Mouse (Mus musculus) spleen, postnatal 36 days (tissue): ENCODE results near the gene Gtf2f2.
"Not testable (repeated sequence)": the region's sequence is repeated elsewhere in the genome, so short reads cannot be mapped to it uniquely, and the experiment has no call there.

ENCODE experiments used
- DNase-seq, 2 experiments: peaks; one replicate each; pipeline ENCODE4 v3.0.0; 2022; ENCODE audit warnings: low spot score in 2 of 2, mixed read lengths in 1 of 2

The Gtf2f2 gene

GRCm38 (mm10) chr14:75923314-75924052 is 87.2 kb downstream of the Gtf2f2 start:
- DNase-seq, result no peak

GRCm38 (mm10) chr14:75912665-75913064 is 98.0 kb downstream of the Gtf2f2 start:
- DNase-seq, result no peak

GRCm38 (mm10) chr14:75911968-75912367 is 98.7 kb downstream of the Gtf2f2 start:
- DNase-seq, result no peak

- no peak for DNase-seq
These were observed 103.7 kb downstream of the Gtf2f2 start for GRCm38 (mm10) chr14:75906931-75907330.

- no peak for DNase-seq
These were observed 105.7 kb downstream of the Gtf2f2 start for GRCm38 (mm10) chr14:75904972-75905371.

- no peak for DNase-seq
These were observed 107.5 kb downstream of the Gtf2f2 start for GRCm38 (mm10) chr14:75903131-75903530.

GRCm38 (mm10) chr14:75902013-75902412 is 108.7 kb downstream of the Gtf2f2 start:
- no peak for DNase-seq

- DNase-seq, result no peak
These were observed 109.7 kb downstream of the Gtf2f2 start for GRCm38 (mm10) chr14:75900793-75901499.

GRCm38 (mm10) chr14:75899566-75899965 is 111.1 kb downstream of the Gtf2f2 start:
- DNase-seq, result peak; percentile 51 to 58

GRCm38 (mm10) chr14:75892118-75892517 is 118.5 kb downstream of the Gtf2f2 start:
- DNase-seq, result no peak

- no peak for DNase-seq
These were observed 126.8 kb downstream of the Gtf2f2 start for GRCm38 (mm10) chr14:75883873-75884272.

GRCm38 (mm10) chr14:75883330-75883729 is 127.3 kb downstream of the Gtf2f2 start:
- DNase-seq, result no peak

GRCm38 (mm10) chr14:75881856-75882255 is 128.8 kb downstream of the Gtf2f2 start:
- no peak for DNase-seq

- no peak for DNase-seq
These were observed 131.7 kb downstream of the Gtf2f2 start for GRCm38 (mm10) chr14:75878980-75879379.

GRCm38 (mm10) chr14:75877297-75877696 is 133.4 kb downstream of the Gtf2f2 start:
- no peak for DNase-seq

GRCm38 (mm10) chr14:75876320-75877043 is 134.2 kb downstream of the Gtf2f2 start:
- DNase-seq, result peak; percentile 34 to 48

- no peak for DNase-seq
These were observed 137.1 kb downstream of the Gtf2f2 start for GRCm38 (mm10) chr14:75873612-75874011.

GRCm38 (mm10) chr14:75871750-75872149 is 138.9 kb downstream of the Gtf2f2 start:
- DNase-seq, result no peak

- DNase-seq, result no peak
These were observed 139.6 kb downstream of the Gtf2f2 start for GRCm38 (mm10) chr14:75871111-75871510.

- no peak for DNase-seq
These were observed 140.0 kb downstream of the Gtf2f2 start for GRCm38 (mm10) chr14:75870631-75871030.

GRCm38 (mm10) chr14:75869769-75870363 is 140.8 kb downstream of the Gtf2f2 start:
- no peak for DNase-seq

- DNase-seq, result not testable (repeated sequence)
These were observed 142.6 kb downstream of the Gtf2f2 start for GRCm38 (mm10) chr14:75868028-75868427.
